ENCODE assay signal across 9 mouse cellular contexts in the genomic region with DNA sequence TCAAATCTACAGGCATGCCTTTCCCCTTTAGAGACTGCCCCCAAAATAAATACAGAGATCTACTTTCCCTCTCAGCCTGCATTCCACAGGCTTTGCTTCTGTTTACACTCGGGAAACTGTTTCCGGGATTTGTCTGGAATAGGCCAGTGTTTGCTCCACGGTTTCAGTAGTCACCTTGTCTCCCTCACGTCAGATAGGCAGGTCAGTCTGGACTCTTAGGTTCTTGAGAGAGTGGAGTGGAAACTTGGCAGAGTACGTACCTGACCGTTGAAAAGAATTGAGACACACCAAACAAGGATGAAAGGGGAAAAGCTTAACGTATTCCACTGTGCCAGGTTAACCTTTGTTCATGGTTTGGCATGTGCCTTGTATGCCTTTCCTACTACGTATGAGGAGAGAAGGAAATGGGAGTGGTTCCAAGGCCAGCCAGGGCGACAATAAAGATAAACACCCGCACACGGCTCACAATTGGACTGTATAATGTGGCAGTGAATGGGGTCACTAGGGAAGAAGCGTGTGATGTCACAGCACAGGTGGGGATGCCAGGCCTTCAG. TPM values are rescaled to one million over a fixed set of nuclear protein-coding genes. Genes with fewer than 3 reads are reported as not detected.
DNase-seq lines count a peak whose midpoint lies in the region; ATAC-seq and TF ChIP-seq lines count a peak whose summit lies in the region.
"Had no signal": no experiment of that assay in that cellular context is flagged by ENCODE, and none has a peak within 500 bp of the region (broad histone marks: within the 10 kb centered on the region; RNA-seq: fewer than 3 reads in every experiment).

No protein-coding gene starts in this region.

- H3K27me3 ChIP-seq in hindbrain, embryonic 14.5 days (ENCODE audit: control insufficient read depth, insufficient read depth, low read length) = no peaks in the 10 kb centered on the region
- no peaks in the 10 kb centered on the region for H3K27me3 ChIP-seq in hindbrain, postnatal 0 days (ENCODE audit: insufficient read depth, low read length)
- H3K27me3 ChIP-seq in heart, embryonic 13.5 days (replicated peaks) = no peaks in the 10 kb centered on the region
- H3K27me3 ChIP-seq in stomach, embryonic 14.5 days (ENCODE audit: control insufficient read depth, insufficient read depth, low read length) = no peaks in the 10 kb centered on the region

- no peak for TF ChIP-seq CTCF in hindbrain, postnatal 0 days (IDR thresholded peaks at IDR 0.05; ENCODE audit: low read depth)

- no peak overlapping the region for H3K4me3 ChIP-seq in hindbrain, embryonic 14.5 days (replicated peaks; ENCODE audit: low read length)
- no peak overlapping the region for H3K4me3 ChIP-seq in hindbrain, postnatal 0 days (ENCODE audit: low read length)
- H3K4me3 ChIP-seq in heart, embryonic 13.5 days = 0 out of 2 replicates have a peak overlapping the region, but pooled peaks have one; percentile 20
- H3K4me3 ChIP-seq in stomach, embryonic 14.5 days (ENCODE audit: low read depth, low read length) = no peak overlapping the region

- H3K9ac ChIP-seq in hindbrain, embryonic 14.5 days = no peak overlapping the region
- no peak overlapping the region for H3K9ac ChIP-seq in hindbrain, postnatal 0 days (replicated peaks; ENCODE audit: low read length)
- peak overlapping the region; percentile 56 for H3K9ac ChIP-seq in heart, embryonic 13.5 days
- no peak overlapping the region for H3K9ac ChIP-seq in stomach, embryonic 14.5 days (replicated peaks; ENCODE audit: low read depth, low read length)

- 82% methylated on average over 12 of the region's 12 CpGs for WGBS in hindbrain, embryonic 14.5 days
- 75% methylated on average over 12 of the region's 12 CpGs for WGBS in hindbrain, postnatal 0 days
- 18% methylated on average over 12 of the region's 12 CpGs for WGBS in heart, embryonic 13.5 days
- WGBS in stomach, embryonic 14.5 days = 27% methylated on average over 12 of the region's 12 CpGs

- no peaks in the 10 kb centered on the region for H3K36me3 ChIP-seq in hindbrain, embryonic 14.5 days (replicated peaks; ENCODE audit: control insufficient read depth, insufficient read depth)
- H3K36me3 ChIP-seq in hindbrain, postnatal 0 days (ENCODE audit: insufficient read depth, low read length) = no peaks in the 10 kb centered on the region
- no peaks in the 10 kb centered on the region for H3K36me3 ChIP-seq in heart, embryonic 13.5 days
- H3K36me3 ChIP-seq in stomach, embryonic 14.5 days (ENCODE audit: control insufficient read depth, insufficient read depth, low read length) = no peaks in the 10 kb centered on the region

- ATAC-seq in hindbrain, embryonic 14.5 days (ENCODE audit: low FRiP score) = no peak
- ATAC-seq in hindbrain, postnatal 0 days = no peak
- ATAC-seq in heart, embryonic 13.5 days (ENCODE audit: extremely low read depth, insufficient number of reproducible peaks, low FRiP score, low TSS enrichment) = peak; percentile 58
- peak; percentile 85 for ATAC-seq in stomach, embryonic 14.5 days (ENCODE audit: insufficient number of reproducible peaks, insufficient read depth, low FRiP score, low read depth)
- no peak for ATAC-seq in cerebellum, adult (ENCODE audit: insufficient number of reproducible peaks, low FRiP score, low TSS enrichment)

- peak overlapping the region; percentile 9; the same call in 1 of the 2 replicates for H3K27ac ChIP-seq in hindbrain, embryonic 14.5 days
- H3K27ac ChIP-seq in hindbrain, postnatal 0 days = no peak overlapping the region; the same call in 1 of the 2 replicates
- peak overlapping the region; percentile 96 for H3K27ac ChIP-seq in heart, embryonic 13.5 days (replicated peaks)
- peak overlapping the region; percentile 82 for H3K27ac ChIP-seq in stomach, embryonic 14.5 days (ENCODE audit: low read length)

- H3K9me3 ChIP-seq in hindbrain, embryonic 14.5 days (ENCODE audit: control insufficient read depth, low read length) = no peaks in the 10 kb centered on the region
- H3K9me3 ChIP-seq in hindbrain, postnatal 0 days (ENCODE audit: low read length) = no peaks in the 10 kb centered on the region
- 0 out of 2 replicates have a peak, but pooled peaks cover 5% of the 10 kb centered on the region for H3K9me3 ChIP-seq in heart, embryonic 13.5 days
- H3K9me3 ChIP-seq in stomach, embryonic 14.5 days (ENCODE audit: control insufficient read depth, low read depth, low read length) = peaks cover 3% of the 10 kb centered on the region; the same call in 1 of the 2 replicates

- H3K4me2 ChIP-seq in hindbrain, embryonic 14.5 days (replicated peaks) = no peak overlapping the region
- no peak overlapping the region for H3K4me2 ChIP-seq in hindbrain, postnatal 0 days (ENCODE audit: low read depth, low read length)
- peak overlapping the region; percentile 61 for H3K4me2 ChIP-seq in heart, embryonic 13.5 days
- H3K4me2 ChIP-seq in stomach, embryonic 14.5 days (replicated peaks; ENCODE audit: low read depth, low read length) = peak overlapping the region; percentile 20; the same call in 1 of the 2 replicates

- no peaks in the 10 kb centered on the region for H3K4me1 ChIP-seq in hindbrain, embryonic 14.5 days (replicated peaks; ENCODE audit: control insufficient read depth, insufficient read depth, low read length)
- no peaks in the 10 kb centered on the region for H3K4me1 ChIP-seq in hindbrain, postnatal 0 days (ENCODE audit: insufficient read depth, low read length)
- peaks cover 27% of the 10 kb centered on the region for H3K4me1 ChIP-seq in heart, embryonic 13.5 days
- H3K4me1 ChIP-seq in stomach, embryonic 14.5 days (ENCODE audit: control insufficient read depth, insufficient read depth, low read length) = peaks cover 17% of the 10 kb centered on the region

- DNase-seq in hindbrain, embryonic 14.5 days (ENCODE audit: low spot score) = no peak
- no peak for DNase-seq in hindbrain, postnatal 0 days (ENCODE audit: low spot score)
- DNase-seq in kidney, postnatal 25 days = peak; percentile 9 to 42
- DNase-seq in cerebellum, adult 8-10 months = no peak
- DNase-seq in c-Kit-positive CD71-positive TER-119-positive erythroid progenitor cells, embryonic 14.5 days (ENCODE audit: low spot score) = no peak
- DNase-seq: right cerebral cortex, postnatal 14 days had no signal

RNA-seq across cellular contexts. Expression of gene Tfpi, which starts 43.0 kb away (rescaled TPM):
- 19.0 and 20.4 TPM in 2 replicates for polyA plus RNA-seq in hindbrain, embryonic 14.5 days (2014; fragmentation: Nextera tagmentation; extraction: Ambion mirVana)
- 9.5 and 10.7 TPM in 2 replicates for total RNA-seq in hindbrain, postnatal 0 days (2014; rRNA removed)
- polyA plus RNA-seq in hindbrain, postnatal 0 days (2015; fragmentation: Nextera tagmentation; extraction: Ambion mirVana) = 13.1 and 15.3 TPM in 2 replicates
- polyA plus RNA-seq in heart, embryonic 13.5 days (2015; fragmentation: Nextera tagmentation; extraction: Ambion mirVana) = 72.0 and 80.3 TPM in 2 replicates
- polyA plus RNA-seq in stomach, embryonic 14.5 days (2014; fragmentation: Nextera tagmentation; extraction: Ambion mirVana) = 48.3 and 49.4 TPM in 2 replicates

Comparison
In these comparisons a context has a peak if more than half of its experiments do, and no peak if none do; other contexts are left out.
1. ATAC-seq: peak in heart, embryonic 13.5 days (single experiment) and stomach, embryonic 14.5 days (single experiment); none in hindbrain, embryonic 14.5 days (single experiment), hindbrain, postnatal 0 days (single experiment) and cerebellum, adult (single experiment).
2. DNase-seq: peak in kidney, postnatal 25 days (2 of 2); none in hindbrain, embryonic 14.5 days (single experiment), hindbrain, postnatal 0 days (single experiment), cerebellum, adult 8-10 months (single experiment) and c-Kit-positive CD71-positive TER-119-positive erythroid progenitor cells, embryonic 14.5 days (single experiment).
3. H3K4me2 ChIP-seq: peak in heart, embryonic 13.5 days (single experiment) and stomach, embryonic 14.5 days (single experiment); none in hindbrain, embryonic 14.5 days (single experiment) and hindbrain, postnatal 0 days (single experiment).